Mouse (Mus musculus) myocyte (in vitro differentiated cells): ENCODE measurements around the gene Sdk1. TPM values are rescaled to one million over a fixed set of nuclear protein-coding genes. Genes with fewer than 3 reads are reported as not detected.

Source experiments
- H3K27me3 ChIP-seq: one replicate; pipeline ENCODE4 v1.6.1; 2011; ENCODE audit not compliant: control insufficient read depth, insufficient read depth, insufficient read length
- H3K36me3 ChIP-seq: one replicate; pipeline ENCODE4 v1.6.1; 2011; ENCODE audit not compliant: control insufficient read depth, insufficient read depth
- H3K4me2 ChIP-seq: one replicate; pipeline ENCODE4 v1.6.1; 2011; ENCODE audit warnings: low read depth, control low read depth
- H3K4me3 ChIP-seq: one replicate; pipeline ENCODE4 v1.5.1; 2011; ENCODE audit warnings: mild to moderate bottlenecking, control low read depth, moderate library complexity
- H3K79me2 ChIP-seq: one replicate; pipeline ENCODE4 v1.6.1; 2011; ENCODE audit not compliant: control insufficient read depth, insufficient read depth
- H3ac ChIP-seq: one replicate; pipeline ENCODE4 v1.6.1; 2011; ENCODE audit not compliant: control insufficient read depth, insufficient read length
- CEBPB ChIP-seq: IDR thresholded peaks from 2 replicates; pipeline ENCODE4 v1.6.1; 2011; ENCODE audit warnings: mild to moderate bottlenecking, moderate library complexity; ENCODE audit not compliant: poor library complexity, insufficient read depth, severe bottlenecking
- E2F4 ChIP-seq: IDR thresholded peaks from one replicate; pipeline ENCODE4 v1.6.1; 2011; ENCODE audit warnings: mild to moderate bottlenecking, control low read depth, moderate library complexity; ENCODE audit not compliant: insufficient read depth
- MAX ChIP-seq: IDR thresholded peaks from one replicate; pipeline ENCODE4 v1.6.1; 2011; ENCODE audit warnings: low read depth, mild to moderate bottlenecking, control low read depth
- MYOD1 ChIP-seq, 3 experiments: IDR thresholded peaks; one replicate each; pipeline ENCODE4 v1.6.1; 2011; ENCODE audit warnings: control low read depth in 2 of 3, low read depth in 2 of 3, mild to moderate bottlenecking in 2 of 3, moderate library complexity in 1 of 3; ENCODE audit not compliant: insufficient read length in 2 of 3, control insufficient read depth in 1 of 3
- MYOG ChIP-seq, 3 experiments: IDR thresholded peaks; one replicate each; pipeline ENCODE4 v1.6.1; 2011; ENCODE audit warnings: control low read depth in 2 of 3, low read depth in 2 of 3, mild to moderate bottlenecking in 2 of 3; ENCODE audit not compliant: insufficient read length in 2 of 3, control insufficient read depth in 1 of 3, insufficient read depth in 1 of 3
- POLR2A ChIP-seq: IDR thresholded peaks from one replicate; pipeline ENCODE4 v1.6.1; 2011; ENCODE audit warnings: low read depth, mild to moderate bottlenecking, control low read depth, moderate library complexity; ENCODE audit not compliant: insufficient read length
- POLR2AphosphoS2 ChIP-seq: IDR thresholded peaks from one replicate; pipeline ENCODE4 v1.6.1; 2011; ENCODE audit warnings: low read depth, control low read depth; ENCODE audit not compliant: insufficient read length
- REST ChIP-seq: IDR thresholded peaks from one replicate; pipeline ENCODE4 v1.6.1; 2011; ENCODE audit warnings: mild to moderate bottlenecking, control low read depth, moderate library complexity; ENCODE audit not compliant: insufficient read depth, insufficient read length
- SRF ChIP-seq: IDR thresholded peaks from one replicate; pipeline ENCODE4 v1.6.1; 2011; ENCODE audit warnings: low read depth; ENCODE audit not compliant: control insufficient read depth, insufficient read length
- TCF12 ChIP-seq: IDR thresholded peaks from one replicate; pipeline ENCODE4 v1.6.1; 2011; ENCODE audit warnings: mild to moderate bottlenecking, control low read depth; ENCODE audit not compliant: poor library complexity, insufficient read depth, severe bottlenecking
- TCF3 ChIP-seq: IDR thresholded peaks from one replicate; pipeline ENCODE4 v1.6.1; 2011; ENCODE audit warnings: low read depth, control low read depth; ENCODE audit not compliant: insufficient read length
- USF1 ChIP-seq: IDR thresholded peaks from one replicate; pipeline ENCODE4 v1.6.1; 2011; ENCODE audit warnings: low read depth, mild to moderate bottlenecking, control low read depth, moderate library complexity
- polyA plus RNA-seq: library from polyadenylated mRNA; unstranded; fragments of >200 nt; fragmentation: generic; extraction: Trizol; gene quantifications from one replicate; pipeline ENCODE4 v1.2.1, GENCODE M21; 2012; ENCODE audit warnings: missing spikeins

Sdk1 gene
- polyA plus RNA-seq, 1 experiment: 1.6 TPM

- Histone ChIP-seq H3K4me2 (no peak overlapping the region), H3K4me3 (no peak overlapping the region), H3K27me3 (no peaks in the 10 kb centered on the region), H3K79me2 (no peaks in the 10 kb centered on the region), H3K36me3 (no peaks in the 10 kb centered on the region), H3ac (no peak overlapping the region)
- no peak for TF ChIP-seq POLR2A
- no peak for TF ChIP-seq CEBPB
- TF ChIP-seq REST: no peak
- no peak for TF ChIP-seq USF1
- TF ChIP-seq E2F4: no peak
- TF ChIP-seq SRF: no peak
- no peak for TF ChIP-seq POLR2AphosphoS2
- TF ChIP-seq MYOD1 (IDR thresholded peaks at IDR 0.05; ENCODE audit: control insufficient read depth in 1 of 3, insufficient read length in 2 of 3, low read depth in 2 of 3): no peak
- TF ChIP-seq TCF3: no peak
- no peak for TF ChIP-seq TCF12
- no peak for TF ChIP-seq MAX
- no peak for TF ChIP-seq MYOG (IDR thresholded peaks at IDR 0.05; ENCODE audit: control insufficient read depth in 1 of 3, insufficient read depth in 1 of 3, insufficient read length in 2 of 3, low read depth in 2 of 3)
These were observed 121.4 kb downstream of the Sdk1 start for GRCm38 (mm10) chr5:141362676-141363075.

DNA sequence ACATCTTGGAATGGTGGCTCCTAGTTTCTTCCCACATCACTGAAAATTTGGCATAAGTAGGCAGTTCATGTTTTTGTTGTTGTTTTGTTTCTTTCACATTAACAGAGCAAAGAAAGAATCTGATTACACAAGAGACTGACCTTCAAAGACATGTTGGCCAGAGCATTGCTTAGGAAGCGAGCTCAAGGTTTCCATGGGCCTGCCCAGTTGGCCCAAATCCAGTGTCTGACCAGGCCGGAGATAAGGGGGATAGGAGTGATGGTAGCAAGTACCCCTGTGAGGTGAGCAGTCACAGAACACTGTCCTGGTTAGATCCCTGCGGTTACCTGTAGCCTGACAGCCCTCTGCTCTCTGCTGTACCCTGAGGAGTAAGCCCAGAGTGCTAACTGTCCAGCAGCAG, 122.7 kb downstream of the Sdk1 start:
- no peaks in the 10 kb centered on the region for H3K27me3 ChIP-seq
- no peak overlapping the region for H3ac ChIP-seq
- TF ChIP-seq POLR2AphosphoS2: no peak
- TF ChIP-seq MAX: no peak
- TF ChIP-seq USF1: no peak
- no peak for TF ChIP-seq E2F4
- TF ChIP-seq CEBPB: no peak
- no peak for TF ChIP-seq REST
- TF ChIP-seq MYOD1 (IDR thresholded peaks at IDR 0.05; ENCODE audit: control insufficient read depth in 1 of 3, insufficient read length in 2 of 3, low read depth in 2 of 3): no peak
- no peak for TF ChIP-seq POLR2A
- no peak for TF ChIP-seq MYOG (IDR thresholded peaks at IDR 0.05; ENCODE audit: control insufficient read depth in 1 of 3, insufficient read depth in 1 of 3, insufficient read length in 2 of 3, low read depth in 2 of 3)
- TF ChIP-seq TCF12: no peak
- H3K4me2 ChIP-seq: no peak overlapping the region
- no peak overlapping the region for H3K4me3 ChIP-seq
- H3K36me3 ChIP-seq: no peaks in the 10 kb centered on the region
- no peaks in the 10 kb centered on the region for H3K79me2 ChIP-seq

GRCm38 (mm10) chr5:141368567-141368966, 127.3 kb downstream of the Sdk1 start:
- Histone ChIP-seq H3K36me3 (no peaks in the 10 kb centered on the region), H3K79me2 (no peaks in the 10 kb centered on the region), H3ac (no peak overlapping the region), H3K4me3 (no peak overlapping the region), H3K27me3 (no peaks in the 10 kb centered on the region), H3K4me2 (no peak overlapping the region)
- TF ChIP-seq POLR2A: no peak

DNA sequence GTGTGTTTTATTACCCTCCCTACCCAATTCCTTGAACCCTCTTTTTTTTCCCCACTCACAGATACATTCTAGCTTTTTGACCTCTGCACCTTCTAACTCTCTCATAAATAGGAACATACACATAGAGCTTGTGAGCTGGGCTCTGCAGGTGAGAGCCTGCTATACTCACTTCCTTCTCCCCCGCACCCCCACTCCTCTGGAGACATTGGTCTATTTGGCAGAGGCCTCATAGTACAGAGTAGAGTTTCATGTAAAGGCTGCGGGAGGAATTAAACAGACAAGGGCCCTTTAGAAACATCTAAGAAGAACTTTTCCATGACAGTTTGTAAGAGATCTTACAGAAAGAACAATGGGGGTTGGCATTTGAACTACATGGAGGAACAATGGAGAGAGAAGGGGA, 133.5 kb downstream of the Sdk1 start:
- Histone ChIP-seq H3ac (no peak overlapping the region), H3K27me3 (no peaks in the 10 kb centered on the region), H3K36me3 (no peaks in the 10 kb centered on the region), H3K4me2 (no peak overlapping the region), H3K4me3 (no peak overlapping the region), H3K79me2 (no peaks in the 10 kb centered on the region)
- TF ChIP-seq MYOD1 (IDR thresholded peaks at IDR 0.05; ENCODE audit: control insufficient read depth in 1 of 3, insufficient read length in 2 of 3, low read depth in 2 of 3) (no peak), E2F4 (no peak), SRF (no peak), TCF12 (no peak), POLR2A (no peak), REST (no peak), USF1 (no peak), CEBPB (no peak), POLR2AphosphoS2 (no peak), MAX (no peak), MYOG (IDR thresholded peaks at IDR 0.05; ENCODE audit: control insufficient read depth in 1 of 3, insufficient read depth in 1 of 3, insufficient read length in 2 of 3, low read depth in 2 of 3) (no peak), TCF3 (no peak)

- TF ChIP-seq TCF3 (no peak), E2F4 (no peak), POLR2A (no peak), USF1 (no peak), CEBPB (no peak), MYOD1 (IDR thresholded peaks at IDR 0.05; ENCODE audit: control insufficient read depth in 1 of 3, insufficient read length in 2 of 3, low read depth in 2 of 3) (no peak), MAX (no peak), SRF (no peak), POLR2AphosphoS2 (no peak), REST (no peak)
- Histone ChIP-seq H3K27me3 (no peaks in the 10 kb centered on the region), H3ac (no peak overlapping the region), H3K4me2 (no peak overlapping the region), H3K4me3 (no peak overlapping the region), H3K36me3 (no peaks in the 10 kb centered on the region), H3K79me2 (no peaks in the 10 kb centered on the region)
These were observed 138.8 kb downstream of the Sdk1 start for GRCm38 (mm10) chr5:141379836-141380773.
